Mouse (Mus musculus) G1E (cell line): ENCODE measurements around the gene Auts2. TPM values are rescaled to one million over a fixed set of nuclear protein-coding genes. Genes with fewer than 3 reads are reported as not detected.

Experiments
- ATAC-seq: 2 replicates; pipeline ENCODE4 v1.8.0; 2016; ENCODE audit warnings: mild to moderate bottlenecking; ENCODE audit not compliant: insufficient number of reproducible peaks, poor library complexity, low FRiP score, severe bottlenecking; ENCODE audit errors: extremely low read depth
- DNase-seq: peaks from one replicate; pipeline ENCODE4 v3.0.0; 2012; ENCODE audit warnings: low spot score
- H3K27me3 ChIP-seq: 2 replicates; pipeline ENCODE4 v1.6.1; 2012; ENCODE audit warnings: mild to moderate bottlenecking, low read length, inconsistent platforms; ENCODE audit not compliant: insufficient read depth
- H3K36me3 ChIP-seq: replicated peaks from 2 replicates; pipeline ENCODE3; 2012; ENCODE audit warnings: mild to moderate bottlenecking, inconsistent platforms
- H3K4me1 ChIP-seq: 2 replicates; pipeline ENCODE4 v1.6.1; 2012; ENCODE audit warnings: low read depth, low read length, inconsistent platforms, mixed read lengths; ENCODE audit not compliant: insufficient read depth
- H3K4me3 ChIP-seq: 2 replicates; pipeline ENCODE4 v1.5.1; 2012; ENCODE audit warnings: low read depth, mild to moderate bottlenecking, inconsistent platforms, low read length, moderate library complexity, mixed read lengths
- H3K9me3 ChIP-seq: replicated peaks from 2 replicates; pipeline ENCODE4 v1.6.1; 2012; ENCODE audit warnings: inconsistent platforms
- CTCF ChIP-seq: IDR thresholded peaks from 2 replicates; pipeline ENCODE4 v1.5.1; 2012; ENCODE audit warnings: low read depth, low read length, inconsistent platforms, mixed read lengths
- GATA1 ChIP-seq: IDR thresholded peaks from 2 replicates; pipeline ENCODE4 v1.6.1; 2012; ENCODE audit warnings: borderline replicate concordance, low read length, inconsistent platforms, mixed read lengths
- GATA2 ChIP-seq: IDR thresholded peaks from 2 replicates; pipeline ENCODE4 v1.6.1; 2012; ENCODE audit warnings: low read depth, low read length, inconsistent platforms, borderline replicate concordance
- POLR2AphosphoS5 ChIP-seq: IDR thresholded peaks from 2 replicates; pipeline ENCODE4 v1.6.1; 2012; ENCODE audit warnings: low read depth, low read length, inconsistent platforms; ENCODE audit not compliant: insufficient replicate concordance
- TAL1 ChIP-seq: conservative IDR thresholded peaks from 2 replicates; pipeline ENCODE4 v1.6.1; 2012; ENCODE audit warnings: low read depth, low read length, inconsistent platforms, mixed read lengths
- polyA plus RNA-seq: library from polyadenylated mRNA; stranded (reverse); fragments of >175 nt; gene quantifications from 2 replicates; pipeline ENCODE4 v1.2.3, GENCODE M21; 2012
- total RNA-seq, 2 experiments: library from RNA; stranded (forward) in 1 of 2; stranded (reverse) in 1 of 2; fragments of 200-1000 nt in 1 of 2; fragments of >200 nt in 1 of 2; fragmentation: Nextera tagmentation in 1 of 2; gene quantifications; 2 replicates each; pipeline ENCODE4 v1.2.3; 2014 to 2017

The Auts2 gene
- total and polyA plus RNA-seq, 3 experiments, result 0.09 to 1.3 (median 0.90) TPM

DNA sequence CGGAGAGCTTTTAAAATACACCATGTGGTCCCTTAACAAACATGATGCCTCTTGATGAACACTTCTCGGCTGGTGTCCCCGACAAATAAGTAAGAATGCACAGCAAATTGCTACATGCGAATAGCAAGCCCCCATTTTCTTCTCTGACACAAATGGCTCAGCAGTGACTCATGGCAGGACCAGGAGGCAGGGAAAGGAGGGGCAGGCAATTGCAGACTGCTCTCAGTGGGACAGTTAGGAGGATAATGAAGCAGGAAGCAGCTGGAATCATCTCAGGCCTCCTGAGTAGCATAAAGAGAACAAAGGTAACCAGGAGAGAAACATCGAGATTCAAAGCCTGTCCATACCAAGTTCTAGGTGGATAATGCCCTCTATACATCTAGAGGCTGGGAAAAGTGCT is 228.8 kb downstream of the Auts2 start:
- no peak for ATAC-seq

GRCm38 (mm10) chr5:132307000-132307399 is 236.1 kb downstream of the Auts2 start:
- no peak for ATAC-seq
- no peak overlapping the region for H3K4me3 ChIP-seq
- H3K27me3 ChIP-seq, result no peaks in the 10 kb centered on the region
- no peak for DNase-seq
- no peaks in the 10 kb centered on the region for H3K36me3 ChIP-seq
- H3K9me3 ChIP-seq, result no peaks in the 10 kb centered on the region
- TF ChIP-seq GATA1 (no peak), GATA2 (no peak), TAL1 (no peak), POLR2AphosphoS5 (no peak), CTCF (no peak)
- peaks cover 19% of the 10 kb centered on the region for H3K4me1 ChIP-seq

More for the DNA sequence above, 228.8 kb downstream of the Auts2 start:
- DNase-seq, result no peak
- peaks cover 5% of the 10 kb centered on the region for H3K4me1 ChIP-seq
- H3K4me3 ChIP-seq, result no peak overlapping the region
- H3K36me3 ChIP-seq, result no peaks in the 10 kb centered on the region
- TF ChIP-seq GATA2 (no peak), GATA1 (no peak), CTCF (no peak), TAL1 (no peak)
- no peaks in the 10 kb centered on the region for H3K27me3 ChIP-seq
- no peaks in the 10 kb centered on the region for H3K9me3 ChIP-seq

- Histone ChIP-seq H3K27me3 (no peaks in the 10 kb centered on the region), H3K4me3 (no peak overlapping the region), H3K4me1 (peaks cover 31% of the 10 kb centered on the region), H3K36me3 (no peaks in the 10 kb centered on the region), H3K9me3 (no peaks in the 10 kb centered on the region)
- DNase-seq, result no peak
- ATAC-seq, result no peak
- TF ChIP-seq POLR2AphosphoS5 (no peak), CTCF (no peak), TAL1 (no peak), GATA2 (no peak), GATA1 (no peak)
Measured at GRCm38 (mm10) chr5:132305354-132305934, 237.7 kb downstream of the Auts2 start.

GRCm38 (mm10) chr5:132302778-132303177 is 240.4 kb downstream of the Auts2 start:
- Histone ChIP-seq H3K36me3 (no peaks in the 10 kb centered on the region), H3K9me3 (no peaks in the 10 kb centered on the region)
- peak; percentile 30; the same call in 1 of the 2 replicates for ATAC-seq

DNA sequence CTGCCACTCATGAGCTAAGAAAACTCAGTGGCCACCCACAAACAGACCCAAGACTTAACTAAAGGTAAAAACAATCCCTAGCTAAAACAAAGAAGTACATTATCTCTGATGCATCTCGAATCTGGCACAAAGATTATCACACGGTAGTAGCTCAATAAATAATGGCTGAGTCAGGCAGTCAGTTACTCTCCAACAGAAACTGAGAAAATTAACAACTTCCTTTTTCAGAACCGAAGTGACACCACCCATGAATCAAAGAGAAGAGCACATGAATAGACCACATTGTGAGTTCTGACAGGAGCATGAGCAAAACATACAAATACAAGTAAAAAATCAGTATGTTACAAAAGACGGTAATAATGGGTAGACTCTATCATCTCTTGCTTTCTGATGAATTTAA is 242.3 kb downstream of the Auts2 start:
- no peaks in the 10 kb centered on the region for H3K9me3 ChIP-seq
- peaks cover 66% of the 10 kb centered on the region for H3K4me1 ChIP-seq
- ATAC-seq (peak; percentile 30), DNase-seq (no peak)
- no peaks in the 10 kb centered on the region for H3K36me3 ChIP-seq
- H3K27me3 ChIP-seq, result no peaks in the 10 kb centered on the region
- no peak overlapping the region for H3K4me3 ChIP-seq
- TF ChIP-seq POLR2AphosphoS5, result no peak
- no peak for TF ChIP-seq TAL1
- no peak for TF ChIP-seq CTCF
- no peak for TF ChIP-seq GATA1
- no peak for TF ChIP-seq GATA2

More at GRCm38 (mm10) chr5:132302778-132303177, 240.4 kb downstream of the Auts2 start:
- peaks cover 54% of the 10 kb centered on the region for H3K4me1 ChIP-seq
- no peak for DNase-seq
- no peak overlapping the region for H3K4me3 ChIP-seq
- H3K27me3 ChIP-seq, result no peaks in the 10 kb centered on the region
- TF ChIP-seq TAL1 (peak; percentile 37; the same call in 1 of the 2 replicates), GATA1 (no peak), POLR2AphosphoS5 (no peak)

- no peak for DNase-seq
- no peaks in the 10 kb centered on the region for H3K9me3 ChIP-seq
- no peaks in the 10 kb centered on the region for H3K27me3 ChIP-seq
- TF ChIP-seq GATA2 (no peak), TAL1 (no peak), GATA1 (no peak), POLR2AphosphoS5 (no peak), CTCF (no peak)
- peaks cover 71% of the 10 kb centered on the region for H3K4me1 ChIP-seq
- H3K36me3 ChIP-seq, result no peaks in the 10 kb centered on the region
- no peak overlapping the region; the same call in 1 of the 2 replicates for H3K4me3 ChIP-seq
- ATAC-seq, result no peak
Measured at GRCm38 (mm10) chr5:132299716-132300115, 243.4 kb downstream of the Auts2 start.

GRCm38 (mm10) chr5:132298996-132299395 is 244.1 kb downstream of the Auts2 start:
- no peaks in the 10 kb centered on the region for H3K9me3 ChIP-seq
- no peak overlapping the region for H3K4me3 ChIP-seq
- no peaks in the 10 kb centered on the region for H3K27me3 ChIP-seq
- H3K36me3 ChIP-seq, result no peaks in the 10 kb centered on the region
- ATAC-seq (no peak), DNase-seq (no peak)
- no peak for TF ChIP-seq GATA1
- no peak for TF ChIP-seq CTCF
- no peak for TF ChIP-seq POLR2AphosphoS5
- no peak for TF ChIP-seq TAL1
- no peak for TF ChIP-seq GATA2
- H3K4me1 ChIP-seq, result peaks cover 70% of the 10 kb centered on the region
